25 mouse cellular contexts compared by ENCODE assay signal in genomic region chr14:75236636-75237003, GRCm38 (mm10). TPM values are rescaled to one million over a fixed set of nuclear protein-coding genes. Genes with fewer than 3 reads are reported as not detected.
A peak's percentile ranks its signal among the peaks of the same experiment; 100 is the strongest.
DNase-seq lines count a peak whose midpoint lies in the region; ATAC-seq and TF ChIP-seq lines count a peak whose summit lies in the region.
"Had no signal": no experiment of that assay in that cellular context is flagged by ENCODE, and none has a peak within 500 bp of the region (broad histone marks: within the 10 kb centered on the region; RNA-seq: fewer than 3 reads in every experiment).

No protein-coding gene starts in this region.

- peak overlapping the region; percentile 20; the same call in 1 of the 2 replicates for H3K27ac ChIP-seq in hindbrain, embryonic 11.5 days (ENCODE audit: low read depth, low read length)
- no peak overlapping the region for H3K27ac ChIP-seq in hindbrain, embryonic 10.5 days
- peak overlapping the region; percentile 87 for H3K27ac ChIP-seq in forebrain, embryonic 10.5 days
- peak overlapping the region; percentile 75 for H3K27ac ChIP-seq in forebrain, postnatal 0 days (ENCODE audit: low read depth, low read length)
- H3K27ac ChIP-seq in midbrain, embryonic 16.5 days (ENCODE audit: low read length) = peak overlapping the region; percentile 59
- H3K27ac ChIP-seq in liver, embryonic 12.5 days = no peak overlapping the region
- H3K27ac ChIP-seq: limb, embryonic 10.5 days; macrophage; stomach, embryonic 15.5 days had no signal

- 89% methylated on average over 4 of the region's 4 CpGs for WGBS in hindbrain, embryonic 11.5 days
- WGBS in hindbrain, embryonic 10.5 days = 87% methylated on average over 4 of the region's 4 CpGs
- WGBS in forebrain, embryonic 10.5 days = 49% methylated on average over 4 of the region's 4 CpGs
- 17% methylated on average over 4 of the region's 4 CpGs for WGBS in forebrain, postnatal 0 days
- 52% methylated on average over 4 of the region's 4 CpGs for WGBS in midbrain, embryonic 16.5 days
- WGBS in liver, embryonic 12.5 days (ENCODE audit: insufficient replicate concordance) = 69% methylated on average over 4 of the region's 4 CpGs

- no peak overlapping the region for H3K9ac ChIP-seq in hindbrain, embryonic 11.5 days (ENCODE audit: low read depth, low read length)
- no peak overlapping the region for H3K9ac ChIP-seq in forebrain, postnatal 0 days
- H3K9ac ChIP-seq in midbrain, embryonic 16.5 days (ENCODE audit: low read depth, low read length) = no peak overlapping the region
- H3K9ac ChIP-seq in liver, embryonic 12.5 days = no peak overlapping the region
- H3K9ac ChIP-seq: lung, embryonic 14.5 days; stomach, embryonic 15.5 days had no signal

- no peak overlapping the region for H3K4me3 ChIP-seq in hindbrain, embryonic 11.5 days (ENCODE audit: low read depth, low read length)
- H3K4me3 ChIP-seq in hindbrain, embryonic 10.5 days = no peak overlapping the region
- H3K4me3 ChIP-seq in forebrain, embryonic 10.5 days = no peak overlapping the region; the same call in 1 of the 2 replicates
- no peak overlapping the region for H3K4me3 ChIP-seq in forebrain, postnatal 0 days (ENCODE audit: low read depth, low read length)
- H3K4me3 ChIP-seq in midbrain, embryonic 16.5 days (ENCODE audit: low read depth, low read length) = no peak overlapping the region
- no peak overlapping the region for H3K4me3 ChIP-seq in liver, embryonic 12.5 days
- H3K4me3 ChIP-seq: limb, embryonic 10.5 days; stomach, embryonic 15.5 days had no signal

- no peaks in the 10 kb centered on the region for H3K27me3 ChIP-seq in hindbrain, embryonic 11.5 days (ENCODE audit: control insufficient read depth, insufficient read depth, low read length)
- H3K27me3 ChIP-seq in hindbrain, embryonic 10.5 days (ENCODE audit: insufficient read depth, poor library complexity, severe bottlenecking) = no peaks in the 10 kb centered on the region
- H3K27me3 ChIP-seq in forebrain, embryonic 10.5 days (ENCODE audit: poor library complexity, severe bottlenecking) = no peaks in the 10 kb centered on the region; the same call in 1 of the 2 replicates
- no peaks in the 10 kb centered on the region for H3K27me3 ChIP-seq in forebrain, postnatal 0 days (ENCODE audit: insufficient read depth, low read length)
- H3K27me3 ChIP-seq in midbrain, embryonic 16.5 days (ENCODE audit: control insufficient read depth, insufficient read depth, low read depth, low read length) = no peaks in the 10 kb centered on the region; the same call in 1 of the 2 replicates
- no peaks in the 10 kb centered on the region for H3K27me3 ChIP-seq in liver, embryonic 12.5 days (replicated peaks)
- H3K27me3 ChIP-seq: stomach, embryonic 15.5 days had no signal

- H3K9me3 ChIP-seq in hindbrain, embryonic 11.5 days (ENCODE audit: control insufficient read depth, low read length) = no peaks in the 10 kb centered on the region
- H3K9me3 ChIP-seq in hindbrain, embryonic 10.5 days = no peaks in the 10 kb centered on the region
- no peaks in the 10 kb centered on the region for H3K9me3 ChIP-seq in forebrain, embryonic 10.5 days
- H3K9me3 ChIP-seq in forebrain, postnatal 0 days (ENCODE audit: low read length) = no peaks in the 10 kb centered on the region
- no peaks in the 10 kb centered on the region for H3K9me3 ChIP-seq in midbrain, embryonic 16.5 days (replicated peaks; ENCODE audit: control insufficient read depth, low read length, poor library complexity, severe bottlenecking)
- H3K9me3 ChIP-seq in liver, embryonic 12.5 days (replicated peaks) = no peaks in the 10 kb centered on the region
- H3K9me3 ChIP-seq: limb, embryonic 10.5 days; stomach, embryonic 15.5 days had no signal

- DNase-seq in hindbrain, embryonic 11.5 days (ENCODE audit: low spot score) = peak; percentile 7
- DNase-seq in hindbrain, embryonic 10.5 days (ENCODE audit: low spot score) = no peak
- DNase-seq in forebrain, embryonic 10.5 days (ENCODE audit: extremely low spot score, low spot score) = peak; percentile 43
- DNase-seq in forebrain, postnatal 0 days = peak; percentile 22
- DNase-seq in MN1 (ENCODE audit: low spot score) = no peak
- no peak for DNase-seq in right cerebral cortex, postnatal 25 days
- DNase-seq: cerebellum, adult 9-10 months; gastrocnemius, postnatal 10 days; heart, adult 18-20 months; kidney, adult 18-20 months; spleen, adult 18-20 months had no signal

- no peaks in the 10 kb centered on the region for H3K4me1 ChIP-seq in hindbrain, embryonic 11.5 days (replicated peaks; ENCODE audit: control insufficient read depth, insufficient read depth, low read length)
- peaks cover 17% of the 10 kb centered on the region; the same call in 1 of the 2 replicates for H3K4me1 ChIP-seq in hindbrain, embryonic 10.5 days (replicated peaks)
- H3K4me1 ChIP-seq in forebrain, embryonic 10.5 days = peaks cover 51% of the 10 kb centered on the region
- H3K4me1 ChIP-seq in forebrain, postnatal 0 days (ENCODE audit: insufficient read depth) = peaks cover 17% of the 10 kb centered on the region
- peaks cover 13% of the 10 kb centered on the region; the same call in 1 of the 2 replicates for H3K4me1 ChIP-seq in midbrain, embryonic 16.5 days (ENCODE audit: control insufficient read depth, insufficient read depth, low read length)
- H3K4me1 ChIP-seq in liver, embryonic 12.5 days = peaks cover 13% of the 10 kb centered on the region
- H3K4me1 ChIP-seq: limb, embryonic 10.5 days; stomach, embryonic 15.5 days had no signal

- no peak for TF ChIP-seq CTCF in forebrain, postnatal 0 days (IDR thresholded peaks at IDR 0.05; ENCODE audit: low read depth)

- H3K36me3 ChIP-seq in hindbrain, embryonic 11.5 days (ENCODE audit: control insufficient read depth, insufficient read depth, low read length) = no peaks in the 10 kb centered on the region
- H3K36me3 ChIP-seq in hindbrain, embryonic 10.5 days = no peaks in the 10 kb centered on the region
- no peaks in the 10 kb centered on the region for H3K36me3 ChIP-seq in forebrain, embryonic 10.5 days (replicated peaks)
- no peaks in the 10 kb centered on the region for H3K36me3 ChIP-seq in forebrain, postnatal 0 days (ENCODE audit: insufficient read depth)
- no peaks in the 10 kb centered on the region for H3K36me3 ChIP-seq in midbrain, embryonic 16.5 days (ENCODE audit: control insufficient read depth, insufficient read depth, low read length)
- H3K36me3 ChIP-seq in liver, embryonic 12.5 days = no peaks in the 10 kb centered on the region
- H3K36me3 ChIP-seq: limb, embryonic 10.5 days; stomach, embryonic 15.5 days had no signal

- no peak for ATAC-seq in hindbrain, embryonic 11.5 days (ENCODE audit: low FRiP score)
- ATAC-seq in forebrain, postnatal 0 days = no peak
- ATAC-seq in midbrain, embryonic 16.5 days = no peak
- ATAC-seq in liver, embryonic 12.5 days = no peak

- H3K4me2 ChIP-seq in hindbrain, embryonic 11.5 days (replicated peaks; ENCODE audit: low read depth, low read length) = no peak overlapping the region
- peak overlapping the region; percentile 43; the same call in 1 of the 2 replicates for H3K4me2 ChIP-seq in forebrain, postnatal 0 days (ENCODE audit: low read depth)
- H3K4me2 ChIP-seq in midbrain, embryonic 16.5 days (ENCODE audit: low read length) = no peak overlapping the region
- H3K4me2 ChIP-seq in liver, embryonic 12.5 days = no peak overlapping the region
- H3K4me2 ChIP-seq: liver, embryonic 11.5 days; lung, embryonic 14.5 days; stomach, embryonic 15.5 days had no signal

RNA-seq across cellular contexts. Expression of gene Cpb2, which starts 5.5 kb away (rescaled TPM):
- not detected in 2 replicates for polyA plus RNA-seq in hindbrain, embryonic 11.5 days (2014; fragmentation: Nextera tagmentation; extraction: Ambion mirVana)
- polyA plus RNA-seq in hindbrain, embryonic 10.5 days (2016; fragmentation: Nextera tagmentation; extraction: Ambion mirVana) = not detected in 2 replicates
- polyA plus RNA-seq in forebrain, embryonic 10.5 days (2016; fragmentation: Nextera tagmentation; extraction: Ambion mirVana) = not detected in 2 replicates
- not detected in 2 replicates for total RNA-seq in forebrain, postnatal 0 days (2014; rRNA removed)
- polyA plus RNA-seq in forebrain, postnatal 0 days (2015; fragmentation: Nextera tagmentation; extraction: Ambion mirVana) = not detected in 2 replicates
- not detected in 2 replicates for polyA plus RNA-seq in midbrain, embryonic 16.5 days (2015; fragmentation: Nextera tagmentation; extraction: Ambion mirVana)
- polyA plus RNA-seq in liver, embryonic 12.5 days (2016; fragmentation: Nextera tagmentation; extraction: Ambion mirVana) = 50.0 and 50.6 TPM in 2 replicates
- total RNA-seq: adrenal gland, adult 18-20 months; gastrocnemius, postnatal 10 days; heart, adult 18-20 months; hematopoietic stem cell, adult 5-6 weeks; layer of hippocampus, postnatal 25 days; MEL had no signal
- polyA plus RNA-seq: cortical plate, adult 2 months; embryonic facial prominence, embryonic 14.5 days; heart, embryonic 14.5 days; limb, embryonic 10.5 days; lung, embryonic 14.5 days; macrophage had no signal

RNA-seq across cellular contexts. Expression of gene Zc3h13, which starts 47.6 kb away (rescaled TPM):
- 34.8 and 44.6 TPM in 2 replicates for polyA plus RNA-seq in hindbrain, embryonic 11.5 days (2014; fragmentation: Nextera tagmentation; extraction: Ambion mirVana)
- 32.2 and 36.0 TPM in 2 replicates for polyA plus RNA-seq in hindbrain, embryonic 10.5 days (2016; fragmentation: Nextera tagmentation; extraction: Ambion mirVana)
- polyA plus RNA-seq in forebrain, embryonic 10.5 days (2016; fragmentation: Nextera tagmentation; extraction: Ambion mirVana) = 36.9 and 38.3 TPM in 2 replicates
- total RNA-seq in forebrain, postnatal 0 days (2014; rRNA removed) = 21.4 and 25.7 TPM in 2 replicates
- polyA plus RNA-seq in forebrain, postnatal 0 days (2015; fragmentation: Nextera tagmentation; extraction: Ambion mirVana) = 31.4 and 51.3 TPM in 2 replicates
- polyA plus RNA-seq in midbrain, embryonic 16.5 days (2015; fragmentation: Nextera tagmentation; extraction: Ambion mirVana) = 40.7 and 42.4 TPM in 2 replicates
- polyA plus RNA-seq in liver, embryonic 12.5 days (2016; fragmentation: Nextera tagmentation; extraction: Ambion mirVana) = 20.1 TPM in 2 replicates

Comparison
In these comparisons a context has a peak if more than half of its experiments do, and no peak if none do; other contexts are left out.
1. DNase-seq: peak in hindbrain, embryonic 11.5 days (single experiment), forebrain, embryonic 10.5 days (single experiment) and forebrain, postnatal 0 days (single experiment); none in hindbrain, embryonic 10.5 days (single experiment), MN1 (single experiment) and right cerebral cortex, postnatal 25 days (single experiment).
2. H3K27ac ChIP-seq: peak in hindbrain, embryonic 11.5 days (single experiment), forebrain, embryonic 10.5 days (single experiment), forebrain, postnatal 0 days (single experiment) and midbrain, embryonic 16.5 days (single experiment); none in hindbrain, embryonic 10.5 days (single experiment) and liver, embryonic 12.5 days (single experiment).
3. RNA of gene Cpb2, which starts 5.5 kb away (polyA plus RNA-seq): 50.0 to 50.6 TPM in liver, embryonic 12.5 days; not detected in midbrain, embryonic 16.5 days, not detected in forebrain, postnatal 0 days, not detected in hindbrain, embryonic 11.5 days, not detected in hindbrain, embryonic 10.5 days and not detected in forebrain, embryonic 10.5 days; every median in the first group is over 10 times any median in the second.